Mouse (Mus musculus) midbrain, postnatal 0 days (tissue): ENCODE measurements around the gene Nme6. TPM values are rescaled to one million over a fixed set of nuclear protein-coding genes. Genes with fewer than 3 reads are reported as not detected.
A peak's percentile ranks its signal among the peaks of the same experiment; 100 is the strongest.

Source experiments
- ATAC-seq: fragments of 200-750 bp; cut with Nextera tagmentation; 2 replicates; pipeline ENCODE4 v1.8.0; 2017; ENCODE audit warnings: moderate number of reproducible peaks, mild to moderate bottlenecking, moderate TSS enrichment, moderate library complexity; ENCODE audit not compliant: low FRiP score
- DNase-seq: peaks from one replicate; pipeline ENCODE4 v3.0.0-alpha.2; 2015; ENCODE audit warnings: low spot score
- H3K27ac ChIP-seq: fragments of 300-500 bp; sonication (generic); 2 replicates; pipeline ENCODE4 v1.5.1; 2014; ENCODE audit warnings: low read depth, mild to moderate bottlenecking, low read length, mixed read lengths
- H3K27me3 ChIP-seq: fragments of 300-500 bp; sonication (generic); 2 replicates; pipeline ENCODE4 v1.6.1; 2014; ENCODE audit warnings: low read length, control low read depth, mixed read lengths; ENCODE audit not compliant: insufficient read depth
- H3K36me3 ChIP-seq: fragments of 300-500 bp; sonication (generic); 2 replicates; pipeline ENCODE4 v1.6.1; 2014; ENCODE audit warnings: low read length, control low read depth, mixed read lengths; ENCODE audit not compliant: insufficient read depth
- H3K4me1 ChIP-seq: fragments of 300-500 bp; sonication (generic); 2 replicates; pipeline ENCODE4 v1.6.1; 2014; ENCODE audit warnings: mild to moderate bottlenecking, control low read depth, antibody characterized with exemption, low read length, mixed read lengths; ENCODE audit not compliant: insufficient read depth
- H3K4me2 ChIP-seq: fragments of 300-500 bp; sonication (generic); 2 replicates; pipeline ENCODE4 v1.6.1; 2014; ENCODE audit warnings: low read depth, mild to moderate bottlenecking, low read length, mixed read lengths; ENCODE audit not compliant: poor library complexity, severe bottlenecking
- H3K4me3 ChIP-seq: fragments of 300-500 bp; sonication (generic); 2 replicates; pipeline ENCODE4 v1.5.1; 2014; ENCODE audit warnings: low read depth, mild to moderate bottlenecking, low read length, moderate library complexity
- H3K9ac ChIP-seq: fragments of 300-500 bp; sonication (generic); replicated peaks from 2 replicates; pipeline ENCODE4 v1.6.1; 2014; ENCODE audit warnings: mild to moderate bottlenecking, low read length, moderate library complexity, mixed read lengths; ENCODE audit not compliant: poor library complexity, severe bottlenecking
- H3K9me3 ChIP-seq: fragments of 300-500 bp; sonication (generic); 2 replicates; pipeline ENCODE4 v1.6.1; 2016; ENCODE audit warnings: low read length, control low read depth
- CTCF ChIP-seq: IDR thresholded peaks from 2 replicates; pipeline ENCODE4 v1.5.1; 2016; ENCODE audit warnings: antibody characterized with exemption, mild to moderate bottlenecking
- WGBS: fragments of 180-500 bp; shearing (Covaris S2); extraction: QIAGEN DNeasy Blood & Tissue Kit; methylation state at CpG from one replicate; pipeline ENCODE4 v1.1.7; 2014; 5-methylcytosine and 5-hydroxymethylcytosine counted together
- polyA plus RNA-seq: library from polyadenylated mRNA; unstranded; fragments of >200 nt; fragmentation: Nextera tagmentation; extraction: Ambion mirVana; gene quantifications from 2 replicates; pipeline ENCODE4 v1.2.1, GENCODE M21; 2015
- total RNA-seq: library from RNA; depleted of rRNA; stranded (reverse); fragments of >200 nt; gene quantifications from 2 replicates; pipeline ENCODE4 v1.2.3, GENCODE M21; 2014

Nme6 gene
- total and polyA plus RNA-seq, 2 experiments from 2014 or later, result 47.6 to 50.6 TPM

DNA sequence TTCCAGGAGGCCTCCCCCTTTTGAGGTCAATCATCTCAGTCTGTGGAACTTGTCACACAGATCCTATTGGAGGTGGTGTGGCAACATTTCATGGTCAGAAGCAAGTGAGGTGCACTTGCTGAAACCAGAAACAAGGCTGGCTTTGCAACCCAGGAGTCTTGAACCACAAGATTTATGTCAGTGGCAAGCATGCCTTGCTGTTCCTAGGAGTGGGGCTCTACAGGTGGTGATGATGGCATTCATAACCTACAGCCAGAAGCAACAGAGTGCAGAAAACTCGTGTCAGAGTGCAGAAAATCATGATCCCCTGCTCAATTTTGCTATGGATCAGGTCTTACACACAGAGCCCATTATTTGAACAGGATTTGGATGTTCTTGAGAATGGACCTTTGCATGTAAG, 26.3 kb upstream of the Nme6 start:
- WGBS, result 42% methylated on average over 1 of the region's 1 CpGs
- H3K4me1 ChIP-seq, result no peaks in the 10 kb centered on the region
- H3K4me3 ChIP-seq, result no peak overlapping the region
- TF ChIP-seq CTCF, result no peak
- no peak overlapping the region for H3K4me2 ChIP-seq
- H3K9ac ChIP-seq, result no peak overlapping the region
- DNase-seq, result no peak
- H3K27ac ChIP-seq, result no peak overlapping the region
- no peaks in the 10 kb centered on the region for H3K36me3 ChIP-seq
- H3K9me3 ChIP-seq, result no peaks in the 10 kb centered on the region
- H3K27me3 ChIP-seq, result no peaks in the 10 kb centered on the region
- no peak for ATAC-seq

DNA sequence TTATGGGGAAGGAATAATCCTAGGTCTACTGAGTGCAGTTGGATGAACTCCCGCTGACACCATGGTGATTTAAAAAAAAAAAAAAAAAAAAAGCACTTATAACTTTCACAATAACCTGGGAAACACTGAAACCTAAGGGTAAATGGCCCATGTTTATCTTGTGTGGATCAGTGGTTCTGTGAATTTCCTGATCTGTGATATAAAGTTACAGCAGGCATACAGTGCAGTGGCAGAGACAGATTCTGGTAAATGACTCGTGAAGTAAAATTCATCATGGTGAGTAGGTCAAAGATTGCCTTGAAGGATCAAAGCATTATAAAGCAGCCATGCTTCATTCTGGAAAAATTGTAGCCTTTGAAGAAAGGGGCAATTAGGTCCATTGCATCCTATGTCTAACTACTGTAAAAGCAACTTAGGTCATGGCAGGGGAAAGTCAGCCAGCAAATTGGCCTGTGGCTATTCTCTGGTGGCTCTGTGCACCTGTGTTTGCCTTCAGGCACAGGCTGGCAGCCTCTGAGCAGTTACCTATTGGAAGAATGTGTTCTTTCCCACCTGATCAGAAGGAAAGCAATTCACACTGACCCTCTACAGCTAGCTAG, 25.8 kb upstream of the Nme6 start:
- Histone ChIP-seq H3K27ac (no peak overlapping the region), H3K9ac (no peak overlapping the region), H3K9me3 (no peaks in the 10 kb centered on the region), H3K4me1 (no peaks in the 10 kb centered on the region), H3K4me3 (no peak overlapping the region), H3K27me3 (no peaks in the 10 kb centered on the region), H3K36me3 (no peaks in the 10 kb centered on the region), H3K4me2 (no peak overlapping the region)
- TF ChIP-seq CTCF, result no peak
- no peak for ATAC-seq
- DNase-seq, result no peak
- 81% methylated on average over 2 of the region's 2 CpGs for WGBS

DNA sequence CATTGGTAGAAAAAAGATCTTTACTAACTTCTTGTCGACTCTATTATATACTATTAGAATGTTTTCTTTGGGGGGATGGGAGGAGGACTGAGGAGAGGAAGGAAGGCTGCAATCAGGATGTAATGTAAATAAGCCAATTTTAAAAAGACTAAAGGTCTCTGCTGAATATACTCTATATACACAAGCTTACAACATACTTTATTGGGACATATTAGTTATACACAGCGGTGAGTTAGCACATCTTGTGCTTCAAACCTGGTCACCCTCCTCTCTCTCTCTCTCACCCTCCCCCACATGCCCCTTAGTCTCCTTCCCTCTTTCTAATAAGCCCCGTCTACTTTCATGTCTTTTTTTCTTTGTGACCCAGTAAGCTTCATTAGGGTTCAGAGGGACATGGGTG, 24.7 kb upstream of the Nme6 start:
- TF ChIP-seq CTCF, result no peak
- ATAC-seq (no peak), DNase-seq (no peak)
- Histone ChIP-seq H3K27me3 (no peaks in the 10 kb centered on the region), H3K9ac (no peak overlapping the region), H3K4me2 (no peak overlapping the region), H3K4me3 (no peak overlapping the region), H3K36me3 (no peaks in the 10 kb centered on the region), H3K9me3 (no peaks in the 10 kb centered on the region), H3K27ac (no peak overlapping the region), H3K4me1 (no peaks in the 10 kb centered on the region)
- WGBS, result 58% methylated on average over 3 of the region's 3 CpGs

DNA sequence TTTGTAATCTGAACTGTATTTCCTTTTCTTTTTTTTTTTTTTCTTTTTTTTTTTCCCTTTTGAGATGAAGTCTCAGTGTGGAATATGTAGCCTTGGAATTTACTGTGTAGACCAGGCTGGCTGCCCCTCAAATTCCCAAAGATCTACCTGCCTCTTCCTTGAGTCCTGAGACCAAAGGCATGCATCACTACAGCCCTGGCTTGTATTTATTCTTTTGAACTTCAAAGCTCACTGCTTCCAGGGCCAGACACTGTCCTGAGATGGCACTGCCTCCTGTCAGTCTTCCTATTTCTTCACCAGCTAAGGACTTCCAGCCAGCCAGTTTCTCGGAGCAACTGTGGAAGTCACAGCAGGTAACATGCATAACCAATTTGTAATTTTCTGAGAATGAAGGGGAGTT, 20.6 kb upstream of the Nme6 start, which contains the start of gene Spink8:
TSS of gene Spink8 (plus strand) at position 301 of the 400 bp plus-strand sequence.
- ATAC-seq (no peak), DNase-seq (no peak)
- Histone ChIP-seq H3K4me1 (no peaks in the 10 kb centered on the region), H3K9ac (no peak within 1 kb of the TSS), H3K27me3 (no peaks in the 10 kb centered on the region), H3K4me2 (no peak within 1 kb of the TSS), H3K27ac (no peak within 1 kb of the TSS), H3K4me3 (no peak within 1 kb of the TSS), H3K9me3 (no peaks in the 10 kb centered on the region), H3K36me3 (no peaks in the 10 kb centered on the region)
- WGBS, result 41% methylated on average over 1 of the region's 1 CpGs
- no peak for TF ChIP-seq CTCF

DNA sequence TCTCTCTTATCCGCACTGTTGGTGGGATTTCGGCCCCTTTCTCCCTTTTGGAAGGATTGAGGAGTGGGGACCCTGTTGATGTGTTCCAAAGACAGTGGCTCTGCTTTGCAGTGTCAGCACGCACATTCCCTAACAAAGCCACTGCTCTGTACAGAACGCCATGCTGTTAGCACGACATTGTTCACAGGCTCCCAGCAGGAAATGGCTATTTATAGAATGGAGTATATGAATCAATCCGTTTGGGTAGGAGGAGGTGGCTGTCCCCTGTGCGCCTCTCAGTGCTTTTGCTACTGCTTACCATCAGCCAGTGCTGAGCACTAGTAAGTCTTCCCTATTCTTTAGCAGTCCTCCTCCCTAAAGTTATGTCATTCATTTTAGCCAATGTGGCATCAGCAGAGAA, 19.1 kb upstream of the Nme6 start:
- DNase-seq, result peak; percentile 59
- Histone ChIP-seq H3K4me1 (no peaks in the 10 kb centered on the region), H3K36me3 (no peaks in the 10 kb centered on the region), H3K4me2 (no peak overlapping the region), H3K27ac (no peak overlapping the region), H3K4me3 (no peak overlapping the region), H3K9ac (no peak overlapping the region), H3K9me3 (no peaks in the 10 kb centered on the region), H3K27me3 (no peaks in the 10 kb centered on the region)
- WGBS, result 34% methylated on average over 7 of the region's 7 CpGs
- ATAC-seq, result no peak
- TF ChIP-seq CTCF, result no peak

DNA sequence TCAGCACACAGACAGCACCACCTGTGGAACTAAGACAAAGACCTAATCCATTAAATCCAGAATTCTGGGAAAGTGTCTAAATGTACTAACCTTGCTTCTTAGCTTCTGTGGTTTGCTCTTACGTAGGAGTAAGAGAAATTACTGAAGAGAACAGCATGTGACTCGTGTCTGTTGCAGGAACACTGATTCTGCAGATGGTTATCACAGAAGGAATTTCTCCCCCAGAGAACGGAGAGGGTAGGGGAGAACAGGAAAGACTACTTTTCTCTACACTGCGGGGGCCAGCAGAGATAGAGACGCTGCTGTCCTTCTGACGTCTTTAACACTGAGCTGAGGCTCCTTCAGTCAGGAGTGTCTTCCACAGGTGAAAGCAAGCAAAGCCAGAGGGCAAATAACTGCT, 16.2 kb upstream of the Nme6 start:
- H3K4me3 ChIP-seq, result no peak overlapping the region
- WGBS, result 59% methylated on average over 6 of the region's 6 CpGs
- no peaks in the 10 kb centered on the region for H3K4me1 ChIP-seq
- no peak for ATAC-seq
- H3K27ac ChIP-seq, result no peak overlapping the region
- H3K4me2 ChIP-seq, result no peak overlapping the region
- no peak for TF ChIP-seq CTCF
- no peaks in the 10 kb centered on the region for H3K36me3 ChIP-seq
- H3K9me3 ChIP-seq, result no peaks in the 10 kb centered on the region
- H3K9ac ChIP-seq, result no peak overlapping the region
- no peak for DNase-seq
- no peaks in the 10 kb centered on the region for H3K27me3 ChIP-seq
